Mouse (Mus musculus) layer of hippocampus, adult 9-11 months (tissue): Measurements from ENCODE around the gene Tyro3.

ENCODE experiments used
- DNase-seq: peaks from one replicate; pipeline ENCODE4 v3.0.0; 2022

Tyro3 gene

GRCm38 (mm10) chr2:119804776-119805175 is 7.2 kb downstream of the Tyro3 start:
- no peak for DNase-seq

- no peak for DNase-seq
Observed at GRCm38 (mm10) chr2:119805536-119805935, 8.0 kb downstream of the Tyro3 start.

DNA sequence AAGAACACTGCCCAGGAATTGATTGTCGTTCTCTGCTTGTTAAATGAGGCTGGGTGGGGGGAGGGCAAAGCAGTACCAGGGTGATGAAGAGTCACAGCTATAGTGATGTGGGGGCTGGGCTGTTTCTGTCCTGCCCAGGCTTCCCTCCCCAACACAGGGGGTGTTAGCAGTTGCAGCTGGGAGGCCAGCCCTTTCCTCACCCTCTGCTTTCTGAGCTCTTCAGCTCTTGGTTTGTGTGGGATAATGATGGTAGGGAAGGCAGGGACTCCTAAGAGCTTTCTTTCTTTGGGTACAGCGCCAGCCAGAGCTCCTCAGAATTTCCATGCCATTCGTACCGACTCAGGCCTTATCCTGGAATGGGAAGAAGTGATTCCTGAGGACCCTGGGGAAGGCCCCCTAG is 10.9 kb downstream of the Tyro3 start:
- DNase-seq: no peak

DNA sequence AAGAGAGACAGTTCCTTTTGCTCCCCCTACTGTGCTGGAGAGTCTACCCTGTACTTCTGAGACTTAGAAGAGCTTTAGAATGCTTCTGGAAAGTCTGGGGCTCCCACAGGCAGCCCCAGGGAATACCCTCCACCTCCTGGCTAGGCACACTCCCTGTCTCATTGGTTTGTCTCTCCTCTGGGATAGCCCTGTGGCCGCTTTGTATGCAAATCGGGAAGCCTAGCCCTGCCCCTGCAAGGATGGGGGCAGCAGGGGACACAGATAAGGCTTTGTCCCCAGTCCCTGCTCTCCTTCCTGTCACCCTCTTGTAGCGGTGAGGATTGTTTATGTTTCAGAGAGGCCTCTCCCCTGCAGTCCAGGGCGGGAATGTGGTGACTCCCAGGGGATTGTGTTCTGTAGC is 11.3 kb downstream of the Tyro3 start:
- no peak for DNase-seq

DNA sequence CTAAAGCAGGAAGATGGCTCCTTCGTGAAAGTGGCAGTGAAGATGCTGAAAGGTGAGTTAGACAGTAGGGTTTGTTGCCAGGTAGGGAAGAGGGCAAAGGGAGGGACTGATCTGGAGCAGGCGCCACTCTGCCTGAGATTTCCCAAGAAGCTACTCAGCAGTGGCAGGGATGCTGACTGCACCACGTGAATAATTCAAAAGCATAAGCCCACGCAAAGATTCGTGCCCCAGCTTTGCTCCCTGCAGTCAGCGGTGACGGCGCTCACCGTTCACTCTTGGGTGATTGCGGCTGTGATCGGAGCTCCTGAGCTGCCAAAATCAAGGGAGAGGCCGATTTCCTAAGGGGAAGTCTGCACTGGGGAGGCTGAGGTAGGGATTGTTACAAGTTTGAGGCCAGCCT is 13.4 kb downstream of the Tyro3 start:
- DNase-seq: no peak

GRCm38 (mm10) chr2:119811490-119812146 is 14.1 kb downstream of the Tyro3 start:
- DNase-seq: no peak

DNA sequence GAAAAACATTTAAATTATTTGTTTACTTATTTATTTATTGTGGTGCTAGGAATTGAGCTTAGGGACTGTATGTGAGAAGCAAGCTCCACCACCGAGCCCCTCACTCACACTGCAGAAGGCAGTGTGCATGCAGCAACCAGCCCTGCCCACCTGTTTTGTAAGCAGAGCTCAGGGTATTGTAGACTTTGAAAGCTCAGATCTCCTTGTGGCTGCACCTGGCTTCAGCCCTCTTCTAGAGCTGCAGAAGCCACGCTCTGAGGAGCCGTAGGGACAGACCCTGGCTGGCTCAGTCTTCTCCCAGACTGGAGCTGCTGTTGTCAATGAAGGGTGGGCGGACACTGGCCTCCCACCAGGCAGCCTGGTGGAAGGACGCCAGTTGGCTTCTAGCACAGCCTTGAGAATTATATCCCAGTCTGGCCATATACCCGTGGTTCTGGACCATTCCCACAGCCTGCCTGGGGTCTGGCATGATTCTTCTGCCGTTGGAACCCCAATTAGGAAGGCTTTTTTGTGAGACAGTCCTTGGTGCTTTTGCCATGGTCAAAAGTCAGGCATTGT is 16.9 kb downstream of the Tyro3 start:
- peak; percentile 82 for DNase-seq

GRCm38 (mm10) chr2:119816611-119817010 is 19.1 kb downstream of the Tyro3 start:
- no peak for DNase-seq

DNA sequence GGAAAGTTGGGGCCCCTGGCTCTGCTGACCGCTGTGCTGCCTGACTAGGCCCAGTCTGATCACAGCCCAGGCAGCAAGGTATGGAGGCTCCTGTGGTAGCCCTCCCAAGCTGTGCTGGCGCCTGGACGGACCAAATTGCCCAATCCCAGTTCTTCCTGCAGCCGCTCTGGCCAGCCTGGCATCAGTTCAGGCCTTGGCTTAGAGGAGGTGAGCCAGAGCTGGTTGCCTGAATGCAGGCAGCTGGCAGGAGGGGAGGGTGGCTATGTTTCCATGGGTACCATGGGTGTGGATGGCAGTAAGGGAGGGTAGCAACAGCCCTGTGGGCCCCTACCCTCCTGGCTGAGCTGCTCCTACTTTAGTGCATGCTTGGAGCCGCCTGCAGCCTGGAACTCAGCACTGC is 19.5 kb downstream of the Tyro3 start:
- DNase-seq: peak; percentile 80

DNA sequence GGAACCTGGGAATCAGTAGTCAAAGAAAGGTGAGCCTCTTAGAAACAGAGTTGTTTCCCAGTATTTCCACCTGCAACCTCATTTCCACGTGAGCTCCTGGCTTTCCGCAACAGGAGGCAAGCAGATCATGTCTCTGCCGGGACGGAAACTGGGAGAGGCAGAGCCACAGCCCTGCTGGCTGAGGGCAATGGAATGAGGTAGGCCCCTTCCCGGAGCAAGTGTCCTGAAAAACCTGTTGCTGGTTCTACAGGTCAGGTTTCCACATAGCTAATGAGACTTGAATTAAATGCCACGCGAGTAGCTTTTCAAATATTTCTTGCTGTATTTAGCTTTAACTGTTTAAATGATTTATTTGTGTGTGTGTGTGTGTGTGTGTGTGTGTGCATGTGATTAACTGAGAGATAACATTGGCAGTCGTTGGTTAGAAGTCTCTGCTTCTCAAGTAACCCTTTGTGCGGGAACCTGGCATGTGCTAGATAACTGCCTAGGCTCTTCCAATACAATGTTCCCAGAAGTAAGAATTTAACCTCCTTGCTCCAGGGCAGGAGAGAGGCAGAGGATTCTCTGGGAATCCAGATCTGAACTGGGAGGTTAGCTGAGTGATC is 21.2 kb downstream of the Tyro3 start:
- no peak for DNase-seq

DNA sequence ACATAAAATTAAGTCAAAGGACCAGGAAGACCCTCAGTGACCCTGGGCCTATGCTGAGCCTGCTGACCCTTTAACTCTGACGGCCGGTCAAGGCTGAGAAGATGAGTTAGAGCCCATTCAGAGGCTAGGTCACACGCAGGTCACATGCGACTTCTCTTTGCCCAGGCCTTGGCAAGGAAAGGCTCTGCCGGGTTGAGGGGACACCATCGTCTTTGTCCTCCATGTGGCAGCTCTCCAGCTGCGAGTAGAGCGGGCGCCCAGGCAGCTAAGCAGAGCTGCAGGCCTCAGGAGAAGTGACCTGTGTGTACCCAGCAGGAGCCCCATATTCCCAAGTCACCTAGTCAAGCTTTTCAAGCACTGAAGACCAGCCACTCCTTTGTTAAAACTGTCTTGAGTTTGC is 23.6 kb downstream of the Tyro3 start:
- DNase-seq: peak; percentile 88

DNA sequence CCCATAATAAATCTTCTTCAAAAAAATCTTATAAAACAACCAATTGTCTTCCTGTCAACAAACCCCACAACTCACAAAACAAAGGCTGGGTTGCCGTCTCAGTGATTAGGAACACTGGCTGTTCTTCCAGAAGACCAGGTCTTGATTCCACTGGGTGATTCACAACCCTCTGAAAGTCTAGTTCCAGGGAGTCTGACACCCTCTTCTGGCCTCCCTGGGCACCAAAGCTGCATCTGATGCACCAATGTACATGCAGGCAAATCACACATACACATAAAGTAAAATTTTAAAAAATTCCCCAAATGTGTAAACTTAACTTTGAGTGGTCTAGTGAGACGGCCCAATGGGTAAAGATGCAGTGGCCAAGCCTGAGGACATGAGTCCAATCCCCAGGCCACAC is 33.0 kb downstream of the Tyro3 start:
- DNase-seq: no peak

DNA sequence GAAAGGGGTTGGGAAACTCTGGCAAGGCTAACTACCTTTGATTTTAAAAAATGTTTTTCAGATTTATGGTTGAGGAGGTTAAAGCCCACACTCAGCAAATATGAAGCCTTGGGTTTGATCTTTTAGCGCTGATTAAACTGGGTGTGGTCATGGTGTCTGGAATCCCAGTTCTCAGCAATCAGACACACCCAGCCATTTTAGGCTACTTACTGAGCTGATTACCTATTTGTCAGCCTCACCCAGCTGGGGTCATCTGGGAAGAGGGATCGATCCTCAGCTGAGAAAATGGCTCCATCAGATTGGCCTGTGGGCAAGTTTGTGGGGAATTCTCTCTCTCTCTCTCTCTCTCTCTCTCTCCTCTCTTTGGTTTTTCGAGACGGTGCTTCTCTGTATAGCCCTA is 36.7 kb downstream of the Tyro3 start:
- no peak for DNase-seq

DNA sequence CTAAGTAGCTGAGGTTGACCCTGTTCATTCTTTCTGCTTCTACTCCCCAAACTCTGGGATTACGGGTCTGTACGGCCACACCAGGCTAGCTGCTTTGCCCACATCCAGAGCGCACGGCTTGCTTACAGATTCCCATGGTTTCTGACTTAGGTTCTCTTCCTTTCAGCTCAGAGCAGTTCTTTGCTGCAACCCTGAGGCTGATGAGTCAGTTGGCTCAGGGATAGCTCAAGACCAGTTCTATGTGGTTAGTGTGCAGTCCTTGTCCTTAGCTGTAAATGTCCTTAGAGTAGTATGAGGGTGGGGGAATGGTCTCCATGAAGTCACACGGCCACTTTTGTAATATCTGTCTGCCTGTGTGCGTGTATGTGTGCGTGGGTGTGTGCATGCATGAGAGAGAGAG is 40.1 kb downstream of the Tyro3 start:
- DNase-seq: no peak

DNA sequence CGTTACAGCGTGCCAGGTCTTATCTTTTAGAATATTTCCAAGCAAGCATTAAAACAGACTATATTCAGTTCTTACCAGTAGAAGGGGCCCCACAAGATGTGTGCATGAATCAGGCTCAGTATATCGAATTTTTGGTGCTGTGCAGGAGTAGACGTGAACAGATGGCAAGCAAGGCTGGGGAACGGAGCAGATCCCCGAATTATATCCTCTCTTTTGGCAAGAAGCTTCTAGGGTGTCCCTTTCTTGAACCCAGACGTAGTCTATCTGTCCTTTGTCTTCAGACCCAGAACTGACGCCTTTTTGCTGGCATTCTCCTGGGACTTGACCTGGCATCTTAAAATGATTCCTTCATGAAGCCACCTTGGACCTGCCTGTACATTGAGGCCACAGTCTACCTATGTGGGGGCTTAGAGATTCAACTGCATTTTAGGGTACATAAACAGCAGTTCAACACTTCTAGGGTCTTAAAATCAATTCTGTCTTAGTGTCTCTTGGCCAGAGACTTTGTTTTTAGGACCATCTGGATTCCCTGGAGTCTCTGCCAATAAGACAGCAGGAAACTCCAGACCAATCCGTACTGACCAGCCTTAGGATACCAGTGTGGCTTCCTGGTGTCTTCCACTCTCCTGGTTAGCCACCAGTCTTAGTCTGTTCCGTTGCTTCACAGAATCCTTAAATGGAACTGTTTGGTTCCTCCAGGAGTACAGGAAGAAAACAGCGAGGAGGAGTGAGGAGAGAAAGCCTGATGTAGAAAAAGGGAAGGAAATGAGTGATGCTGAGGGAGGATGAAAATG is 41.0 kb downstream of the Tyro3 start:
- DNase-seq: no peak

GRCm38 (mm10) chr2:119840008-119840407 is 42.5 kb downstream of the Tyro3 start:
- no peak for DNase-seq

DNA sequence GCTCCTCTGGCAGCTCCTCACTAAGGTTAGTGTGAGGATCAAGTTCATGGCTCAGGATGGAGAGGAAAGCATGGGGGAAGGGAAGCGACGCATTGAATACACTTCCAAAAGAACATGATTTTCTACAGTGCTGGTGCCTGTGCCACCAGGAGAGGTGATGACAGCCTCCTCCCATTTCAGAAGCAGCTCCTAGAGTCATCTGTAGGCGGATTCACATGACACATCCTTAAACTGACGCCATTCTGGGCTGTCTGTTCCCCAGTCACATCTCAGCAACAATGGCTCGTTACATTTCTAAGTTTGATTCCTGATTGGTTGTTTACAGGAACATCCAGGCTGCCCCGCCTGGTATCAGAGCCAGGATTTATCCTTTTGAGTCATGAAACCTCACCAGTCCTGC is 44.5 kb downstream of the Tyro3 start:
- peak; percentile 54 for DNase-seq

DNA sequence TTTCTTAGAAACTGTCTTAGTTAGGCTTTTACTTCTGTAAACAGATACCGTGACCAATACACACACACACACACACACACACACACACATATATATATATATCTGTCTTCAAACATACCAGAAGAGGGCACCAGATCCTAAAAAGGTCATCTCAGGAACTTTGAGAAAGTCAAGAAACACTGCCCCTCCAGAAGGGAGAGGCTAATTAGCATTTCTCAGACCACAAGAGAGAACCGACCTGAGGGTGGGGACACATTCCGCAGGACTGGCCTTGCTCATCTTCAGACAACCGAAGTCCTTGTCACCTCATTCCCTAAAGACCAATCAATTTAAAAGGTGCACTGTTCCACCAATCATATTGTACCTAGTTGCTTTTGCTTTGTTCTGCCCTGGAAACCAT is 46.0 kb downstream of the Tyro3 start:
- DNase-seq: no peak

GRCm38 (mm10) chr2:119845882-119846546 is 48.5 kb downstream of the Tyro3 start:
- DNase-seq: no peak

DNA sequence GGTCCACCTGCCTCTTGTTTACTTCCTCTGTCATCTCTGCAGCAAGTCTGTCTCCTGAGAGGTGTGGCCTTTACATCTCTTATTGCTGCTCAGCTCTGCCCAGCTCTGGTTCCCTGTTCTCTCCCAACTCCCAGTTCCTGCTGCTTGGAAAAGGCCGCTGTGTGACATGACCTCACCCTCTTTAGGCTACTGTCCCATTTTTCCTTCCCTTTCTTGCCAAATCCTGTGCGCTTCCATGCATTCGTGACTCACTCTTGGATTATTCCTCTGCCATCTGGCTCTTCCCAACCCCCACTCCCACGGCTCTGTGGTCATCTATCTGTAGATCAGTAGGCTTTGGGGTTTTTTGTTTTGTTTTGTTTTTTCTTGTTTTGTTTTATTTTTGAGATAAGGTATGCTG is 49.4 kb downstream of the Tyro3 start:
- no peak for DNase-seq

- no peak for DNase-seq
Observed at GRCm38 (mm10) chr2:119853811-119854210, 56.3 kb downstream of the Tyro3 start.

GRCm38 (mm10) chr2:119855310-119855850 is 57.8 kb downstream of the Tyro3 start:
- no peak for DNase-seq

- DNase-seq: no peak
Observed at GRCm38 (mm10) chr2:119857341-119857740, 59.8 kb downstream of the Tyro3 start.
